Mouse (Mus musculus) stomach, postnatal 0 days (tissue): ENCODE data around the gene Me3. TPM values are rescaled to one million over a fixed set of nuclear protein-coding genes. Genes with fewer than 3 reads are reported as not detected.

ENCODE experiments used
- ATAC-seq: fragments of 200-750 bp; cut with Nextera tagmentation; 2 replicates; pipeline ENCODE4 v1.8.0; 2017; ENCODE audit not compliant: low FRiP score, low TSS enrichment
- DNase-seq: peaks from one replicate; pipeline ENCODE4 v3.0.0-alpha.2; 2016; ENCODE audit warnings: low spot score
- H3K27ac ChIP-seq: fragments of 300-500 bp; sonication (generic); replicated peaks from 2 replicates; pipeline ENCODE4 v1.5.1; 2014; ENCODE audit warnings: mild to moderate bottlenecking, control low read depth
- H3K27me3 ChIP-seq: fragments of 300-500 bp; sonication (generic); 2 replicates; pipeline ENCODE4 v1.6.1; 2014; ENCODE audit warnings: low read length; ENCODE audit not compliant: control insufficient read depth, insufficient read depth
- H3K36me3 ChIP-seq: fragments of 300-500 bp; sonication (generic); 2 replicates; pipeline ENCODE4 v1.6.1; 2014; ENCODE audit warnings: low read length, mixed read lengths; ENCODE audit not compliant: control insufficient read depth, insufficient read depth
- H3K4me1 ChIP-seq: fragments of 300-500 bp; sonication (generic); replicated peaks from 2 replicates; pipeline ENCODE4 v1.6.1; 2014; ENCODE audit warnings: antibody characterized with exemption; ENCODE audit not compliant: control insufficient read depth, insufficient read depth
- H3K4me2 ChIP-seq: fragments of 300-500 bp; sonication (generic); replicated peaks from 2 replicates; pipeline ENCODE4 v1.6.1; 2014; ENCODE audit warnings: low read depth, mild to moderate bottlenecking, control low read depth, moderate library complexity
- H3K4me3 ChIP-seq: fragments of 300-500 bp; sonication (generic); 2 replicates; pipeline ENCODE4 v1.5.1; 2014; ENCODE audit warnings: low read depth, low read length, control low read depth
- H3K9ac ChIP-seq: fragments of 300-500 bp; sonication (generic); 2 replicates; pipeline ENCODE4 v1.6.1; 2014; ENCODE audit warnings: mild to moderate bottlenecking, low read length, control low read depth, mixed read lengths
- H3K9me3 ChIP-seq: fragments of 300-500 bp; sonication (generic); 2 replicates; pipeline ENCODE4 v1.6.1; 2016; ENCODE audit warnings: low read length; ENCODE audit not compliant: control insufficient read depth
- CTCF ChIP-seq: IDR thresholded peaks from 2 replicates; pipeline ENCODE4 v1.5.1; 2016; ENCODE audit warnings: antibody characterized with exemption, low read depth, mild to moderate bottlenecking, moderate library complexity
- EP300 ChIP-seq: optimal IDR thresholded peaks from 2 replicates; pipeline ENCODE3; 2016; ENCODE audit warnings: antibody characterized with exemption
- WGBS: fragments of 180-500 bp; shearing (Covaris S2); extraction: QIAGEN DNeasy Blood & Tissue Kit; methylation state at CpG from one replicate; pipeline ENCODE4 v1.1.7; 2014; 5-methylcytosine and 5-hydroxymethylcytosine counted together
- polyA plus RNA-seq: library from polyadenylated mRNA; unstranded; fragments of >200 nt; fragmentation: Nextera tagmentation; extraction: Ambion mirVana; gene quantifications from 2 replicates; pipeline ENCODE4 v1.2.1, GENCODE M21; 2015

Me3 gene
- polyA plus RNA-seq, 1 experiment from 2014 or later = 4.8 TPM

DNA sequence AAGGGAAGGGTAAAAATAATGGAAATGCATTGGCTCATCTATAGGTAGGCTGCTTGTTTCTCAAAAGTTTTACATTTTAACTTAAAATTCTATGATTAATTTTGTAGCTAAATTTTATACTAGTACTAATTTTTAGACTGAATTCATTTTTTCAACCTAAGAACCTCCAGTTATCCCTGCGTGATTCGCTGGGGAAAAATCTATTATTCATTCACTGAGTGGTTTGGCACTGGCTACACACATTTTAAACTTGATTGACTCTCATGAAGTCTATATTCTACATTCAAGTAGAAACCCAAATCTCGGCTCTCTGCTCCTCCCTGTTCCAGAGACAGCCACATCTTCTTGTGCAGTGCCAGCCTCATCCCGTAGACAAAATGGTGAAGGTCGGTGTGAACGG, 24.9 kb upstream of the Me3 start:
- DNase-seq (no peak), ATAC-seq (no peak)
- H3K4me1 ChIP-seq = no peaks in the 10 kb centered on the region
- WGBS = 87% methylated on average over 6 of the region's 6 CpGs
- no peaks in the 10 kb centered on the region for H3K36me3 ChIP-seq
- TF ChIP-seq CTCF (no peak), EP300 (no peak)
- no peak overlapping the region for H3K4me3 ChIP-seq
- no peaks in the 10 kb centered on the region for H3K9me3 ChIP-seq
- H3K4me2 ChIP-seq = no peak overlapping the region
- H3K9ac ChIP-seq = no peak overlapping the region
- no peak overlapping the region for H3K27ac ChIP-seq
- no peaks in the 10 kb centered on the region for H3K27me3 ChIP-seq

DNA sequence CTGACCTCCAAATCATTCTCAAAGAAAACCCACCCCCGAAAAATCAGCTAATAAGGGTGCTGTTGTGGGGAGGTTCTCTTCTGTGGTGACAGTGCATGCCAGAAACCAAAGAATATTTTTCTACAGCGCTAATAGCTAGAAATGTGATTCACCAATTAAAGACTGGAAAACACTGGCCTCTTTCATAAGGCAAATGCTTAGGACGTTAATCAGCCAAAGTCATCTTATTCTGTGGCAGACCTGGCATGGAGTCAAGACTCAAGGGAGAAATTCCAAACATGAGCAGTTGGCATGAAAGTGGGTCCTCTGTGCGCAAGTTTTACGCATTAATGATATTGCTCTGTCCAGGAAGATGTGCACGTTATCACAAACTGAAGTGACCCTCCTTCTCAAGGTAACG, 21.0 kb upstream of the Me3 start:
- Histone ChIP-seq H3K9me3 (no peaks in the 10 kb centered on the region), H3K27me3 (no peaks in the 10 kb centered on the region), H3K36me3 (no peaks in the 10 kb centered on the region), H3K4me2 (no peak overlapping the region), H3K9ac (no peak overlapping the region), H3K27ac (no peak overlapping the region), H3K4me1 (no peaks in the 10 kb centered on the region), H3K4me3 (no peak overlapping the region)
- ATAC-seq = no peak
- DNase-seq = no peak
- no peak for TF ChIP-seq EP300
- no peak for TF ChIP-seq CTCF
- 70% methylated on average over 7 of the region's 7 CpGs for WGBS

DNA sequence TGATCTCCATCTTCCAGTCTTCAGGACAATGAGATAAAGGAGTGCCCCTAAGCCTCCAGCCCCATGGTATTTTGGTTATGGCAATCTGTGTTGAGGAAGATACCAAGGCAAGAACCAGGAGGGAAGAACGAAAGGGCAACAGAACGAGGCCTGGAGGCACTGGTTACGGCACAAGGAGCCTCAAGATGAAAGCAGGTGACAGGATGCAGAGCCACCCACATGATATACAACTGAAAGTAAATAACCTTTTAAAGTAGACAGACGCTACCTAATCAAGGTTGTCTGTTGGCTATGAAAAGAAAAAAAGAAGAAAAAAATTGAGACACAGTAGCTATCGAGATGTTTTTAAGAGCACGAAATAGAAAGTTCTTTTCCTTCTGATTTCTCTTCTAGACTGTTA, 16.0 kb upstream of the Me3 start:
- Histone ChIP-seq H3K36me3 (no peaks in the 10 kb centered on the region), H3K9ac (no peak overlapping the region), H3K4me1 (no peaks in the 10 kb centered on the region), H3K4me2 (no peak overlapping the region), H3K27me3 (no peaks in the 10 kb centered on the region), H3K27ac (no peak overlapping the region), H3K9me3 (no peaks in the 10 kb centered on the region), H3K4me3 (no peak overlapping the region)
- WGBS = 81% methylated on average over 6 of the region's 6 CpGs
- ATAC-seq (no peak), DNase-seq (no peak)
- TF ChIP-seq CTCF (no peak), EP300 (no peak)

DNA sequence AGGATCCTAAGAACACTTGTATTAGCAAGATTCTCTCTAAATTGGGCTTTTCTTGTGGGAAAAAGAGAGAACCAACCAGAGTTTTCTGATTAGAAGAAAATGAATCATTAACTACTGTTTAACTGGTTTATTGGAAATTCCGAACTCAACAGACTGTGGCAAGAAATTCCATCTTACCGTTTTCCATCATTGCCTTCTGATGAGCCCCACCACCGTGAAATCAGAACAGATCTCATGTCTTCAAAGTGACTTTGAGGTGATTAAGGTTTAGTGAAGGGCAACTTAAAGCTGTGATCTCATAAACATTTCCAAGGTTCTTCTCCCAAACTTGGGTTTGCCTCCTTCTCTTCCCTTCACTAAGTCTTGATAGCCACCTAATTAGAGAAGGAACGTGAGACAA, 8.9 kb upstream of the Me3 start:
- no peaks in the 10 kb centered on the region for H3K27me3 ChIP-seq
- ATAC-seq (no peak), DNase-seq (no peak)
- no peaks in the 10 kb centered on the region for H3K36me3 ChIP-seq
- H3K27ac ChIP-seq = no peak overlapping the region
- H3K4me2 ChIP-seq = no peak overlapping the region
- H3K4me3 ChIP-seq = no peak overlapping the region
- TF ChIP-seq CTCF (no peak), EP300 (no peak)
- H3K9ac ChIP-seq = no peak overlapping the region
- no peaks in the 10 kb centered on the region for H3K4me1 ChIP-seq
- H3K9me3 ChIP-seq = no peaks in the 10 kb centered on the region
- 83% methylated on average over 4 of the region's 4 CpGs for WGBS

DNA sequence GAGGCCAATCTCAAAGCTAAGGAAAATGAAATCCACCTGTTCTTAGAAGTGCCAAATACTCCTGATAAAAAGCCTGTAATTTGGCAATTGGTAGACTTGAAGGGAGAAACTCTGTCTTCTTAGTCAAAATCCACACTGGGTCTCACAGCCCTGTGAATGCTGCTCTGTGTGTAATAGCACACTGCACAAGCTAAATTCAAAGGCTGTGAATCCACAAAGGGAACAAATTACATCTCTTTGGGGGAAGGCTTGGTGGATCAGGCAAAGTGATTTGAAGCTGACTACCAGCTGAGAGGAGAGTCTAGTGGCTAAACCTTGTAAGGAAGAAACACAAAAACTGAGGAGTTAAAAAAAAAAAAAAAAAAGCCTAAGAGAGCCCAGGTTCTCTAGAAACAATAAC, 4.8 kb upstream of the Me3 start:
- ATAC-seq (no peak), DNase-seq (no peak)
- no peak overlapping the region for H3K4me2 ChIP-seq
- H3K4me3 ChIP-seq = no peak overlapping the region
- no peaks in the 10 kb centered on the region for H3K36me3 ChIP-seq
- H3K9ac ChIP-seq = no peak overlapping the region
- TF ChIP-seq CTCF = no peak
- no peak for TF ChIP-seq EP300
- no peaks in the 10 kb centered on the region for H3K9me3 ChIP-seq
- H3K27ac ChIP-seq = no peak overlapping the region
- H3K27me3 ChIP-seq = no peaks in the 10 kb centered on the region
- H3K4me1 ChIP-seq = no peaks in the 10 kb centered on the region

DNA sequence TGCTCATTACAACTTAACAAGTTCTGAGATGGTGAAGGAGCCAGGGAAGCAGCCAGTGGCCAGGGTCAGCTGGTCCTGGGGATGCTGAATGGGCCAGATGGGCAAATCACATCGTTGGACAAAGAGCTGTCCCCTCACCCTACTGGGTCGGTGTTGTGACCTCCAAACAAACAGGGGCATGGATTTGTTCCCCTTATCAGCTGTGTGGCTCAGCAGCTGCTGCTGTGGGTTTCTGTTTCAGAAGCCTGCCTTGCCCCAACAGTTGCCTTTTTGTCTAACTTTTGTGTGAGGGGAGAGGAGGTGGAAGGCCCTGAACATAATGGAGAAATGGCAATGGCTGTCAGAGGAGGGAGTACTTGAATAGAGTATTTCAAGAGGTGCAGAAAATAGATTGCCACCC, 4.2 kb upstream of the Me3 start:
- H3K9me3 ChIP-seq = no peaks in the 10 kb centered on the region
- no peaks in the 10 kb centered on the region; the same call in 1 of the 2 replicates for H3K4me1 ChIP-seq
- H3K4me2 ChIP-seq = no peak overlapping the region
- 25% methylated on average over 2 of the region's 2 CpGs for WGBS
- no peak overlapping the region for H3K27ac ChIP-seq
- no peak for TF ChIP-seq EP300
- no peak for TF ChIP-seq CTCF
- H3K36me3 ChIP-seq = no peaks in the 10 kb centered on the region
- ATAC-seq (no peak), DNase-seq (no peak)
- H3K9ac ChIP-seq = no peak overlapping the region
- H3K27me3 ChIP-seq = no peaks in the 10 kb centered on the region
- H3K4me3 ChIP-seq = no peak overlapping the region
